Mouse (Mus musculus): ENCODE measurements around the gene Gm10203. TPM values are rescaled to one million over a fixed set of nuclear protein-coding genes. Genes with fewer than 3 reads are reported as not detected.

The Gm10203 gene
- not detected for polyA plus RNA-seq (2017; shearing (Covaris generic))

DNA sequence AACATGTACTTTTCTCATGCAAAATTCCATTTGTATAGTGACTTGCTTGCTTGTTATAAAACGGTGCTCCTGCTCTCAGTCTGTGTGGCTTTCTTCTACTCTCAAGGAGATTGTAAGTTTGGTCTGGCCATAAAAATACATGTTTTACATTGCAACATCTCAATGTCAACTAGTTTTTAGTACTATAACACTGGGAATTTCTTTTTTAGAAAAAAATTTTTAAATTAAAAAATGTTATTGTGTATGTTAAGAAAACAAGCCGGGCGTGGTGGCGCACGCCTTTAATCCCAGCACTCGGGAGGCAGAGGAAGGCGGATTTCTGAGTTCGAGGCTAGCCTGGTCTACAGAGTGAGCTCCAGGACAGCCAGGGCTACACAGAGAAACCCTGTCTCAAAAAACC lies at the start of gene Gm10203:
Gene Gm10203, plus strand, starts transcription at position 301 of the 400 bp plus-strand sequence.

DNA sequence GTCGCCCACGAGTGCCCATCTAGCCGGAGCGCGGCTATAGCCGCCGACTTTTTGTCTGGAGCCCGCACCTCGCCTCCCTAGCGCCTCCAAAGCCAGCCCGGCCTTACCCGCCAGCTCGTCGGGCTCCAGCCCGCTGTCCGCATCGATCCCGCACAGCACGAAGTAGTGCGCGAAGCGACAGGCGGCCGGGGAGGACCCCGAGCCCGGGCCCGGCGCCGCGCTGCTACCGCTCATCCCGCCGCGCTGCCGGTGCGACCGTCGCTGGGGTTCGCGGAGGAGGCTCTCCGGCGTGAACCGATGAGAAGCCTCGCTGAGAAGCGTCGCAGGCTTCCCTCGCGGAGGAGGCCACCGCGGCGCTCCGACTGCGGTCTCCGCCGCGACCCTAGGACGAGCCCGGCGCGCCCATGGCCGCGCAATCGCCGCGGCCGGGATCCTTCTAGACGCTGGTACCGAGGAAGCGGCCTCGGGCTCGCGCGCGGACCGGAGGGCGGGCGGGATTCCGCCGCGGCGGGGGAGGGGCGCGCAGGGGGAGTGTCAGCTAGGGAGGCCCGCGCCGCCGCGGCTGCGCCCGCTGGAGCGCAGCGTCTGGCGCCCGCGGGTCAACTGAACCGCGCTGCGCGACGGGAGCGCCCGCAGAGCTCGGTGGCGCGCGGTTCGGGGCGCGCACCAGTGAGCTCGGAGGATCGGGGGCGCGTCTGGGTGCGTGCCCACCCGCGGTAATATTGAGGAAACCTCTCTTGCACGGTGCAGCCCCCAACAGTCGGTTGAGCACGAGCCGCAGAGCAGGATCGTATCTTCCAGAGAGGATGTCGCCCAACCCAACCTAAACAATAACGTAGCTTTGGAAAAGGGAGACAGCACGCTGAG lies 28.7 kb upstream of the Gm10203 start, which contains the start of gene Dennd5b:
Gene Dennd5b, minus strand, starts transcription at position 605 of the 867 bp plus-strand sequence.

DNA sequence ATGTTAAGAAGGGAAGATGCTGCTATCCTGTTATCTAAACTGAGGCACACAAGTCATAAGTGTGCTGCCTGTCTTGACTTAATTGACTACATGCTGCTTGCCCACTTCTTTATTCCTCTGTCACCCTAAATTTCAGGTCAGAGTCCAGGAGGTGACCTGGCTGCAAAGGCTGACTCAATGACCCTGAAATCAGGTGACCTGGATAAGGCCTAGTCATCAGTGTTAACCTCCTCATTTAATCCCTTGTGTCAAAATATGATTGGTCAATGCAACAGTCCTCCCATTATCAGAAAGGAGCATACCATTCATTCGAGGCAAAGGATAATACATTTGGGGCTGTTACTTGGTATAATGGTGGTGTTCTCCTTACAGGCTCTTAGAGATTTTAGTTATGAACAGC lies 9.5 kb downstream of the Gm10203 start, which contains the start of gene Etfbkmt:
Gene Etfbkmt, plus strand, starts transcription at position 379 of the 400 bp plus-strand sequence.

Other genes starting within 250 kb of the Gm10203 start
- gene Caprin2, start 233.9 kb upstream of the Gm10203 start, polyA plus RNA-seq (2017; shearing (Covaris generic)), result 1 to 10 TPM; 3.4 to 3.7 TPM
- 10 to 100 TPM; 31.8 to 42.2 TPM for gene Sinhcaf, start 183.7 kb upstream of the Gm10203 start, polyA plus RNA-seq (2017; shearing (Covaris generic))
- gene Dennd5b, start 28.5 kb upstream of the Gm10203 start, polyA plus RNA-seq (2017; shearing (Covaris generic)), result 1 to 10 TPM in 1 of 2 experiments, under 1 TPM in 1; 0.99 to 1.1 TPM
- gene Etfbkmt, start 9.7 kb downstream of the Gm10203 start, polyA plus RNA-seq (2017; shearing (Covaris generic)), result 10 to 100 TPM; 54.7 to 69.6 TPM
- 10 to 100 TPM; 22.4 to 23.1 TPM for gene Amn1, start 58.5 kb downstream of the Gm10203 start, polyA plus RNA-seq (2017; shearing (Covaris generic))
- gene Resf1, start 179.2 kb downstream of the Gm10203 start, polyA plus RNA-seq (2017; shearing (Covaris generic)), result 100 to 1,000 TPM; 222 to 244 TPM

All from activated CD4-positive, CD25-positive, alpha-beta regulatory T cell (primary cell).